ENCODE assay signal across 9 mouse cellular contexts in the genomic region with DNA sequence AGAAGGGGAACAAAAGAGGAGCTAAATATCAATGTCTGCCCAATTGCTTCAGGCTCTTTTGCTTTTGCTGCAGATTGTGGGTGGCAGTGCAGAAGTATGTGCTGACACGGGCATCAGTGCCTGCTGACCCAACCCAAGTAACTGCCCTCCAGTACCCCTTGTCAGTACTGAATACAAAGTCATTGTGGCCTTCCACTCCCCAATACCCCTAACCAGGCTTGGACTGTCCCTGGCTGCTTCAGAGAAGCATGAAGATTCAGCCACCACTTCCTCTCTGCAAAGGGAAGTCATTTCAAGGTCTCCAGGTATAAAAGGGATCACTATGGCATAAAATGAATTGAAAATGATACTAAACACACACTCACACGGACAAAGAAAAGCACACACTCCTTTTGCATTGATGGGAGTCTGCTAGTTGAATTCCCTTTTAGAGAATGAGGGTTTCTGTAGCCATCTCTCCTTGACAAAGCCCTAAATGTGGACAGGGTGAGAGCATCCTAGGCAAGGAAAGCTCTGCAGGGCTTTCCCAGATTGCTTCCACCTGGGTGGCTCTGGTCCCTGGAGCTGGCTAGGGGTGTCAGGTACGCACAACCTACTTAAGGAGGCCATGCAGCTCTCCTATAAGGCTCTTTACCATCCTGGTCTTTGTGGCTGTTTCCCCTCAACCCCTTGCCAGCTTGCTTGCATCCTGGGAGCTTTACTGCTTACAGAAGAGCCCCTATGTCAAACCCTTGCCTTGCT. TPM values are rescaled to one million over a fixed set of nuclear protein-coding genes. Genes with fewer than 3 reads are reported as not detected.
DNase-seq lines count a peak whose midpoint lies in the region; ATAC-seq and TF ChIP-seq lines count a peak whose summit lies in the region.
"Had no signal": no experiment of that assay in that cellular context is flagged by ENCODE, and none has a peak within 500 bp of the region (broad histone marks: within the 10 kb centered on the region; RNA-seq: fewer than 3 reads in every experiment).

No protein-coding gene starts in this region.

- H3K9me3 ChIP-seq in lung, embryonic 15.5 days = no peaks in the 10 kb centered on the region
- H3K9me3 ChIP-seq in embryonic facial prominence, embryonic 10.5 days = no peaks in the 10 kb centered on the region
- no peaks in the 10 kb centered on the region for H3K9me3 ChIP-seq in intestine, embryonic 15.5 days

- no peak for TF ChIP-seq CTCF in lung, adult 2 months (IDR thresholded peaks at IDR 0.05; ENCODE audit: insufficient read depth, low read length)

- no peaks in the 10 kb centered on the region for H3K4me1 ChIP-seq in lung, embryonic 15.5 days
- H3K4me1 ChIP-seq in embryonic facial prominence, embryonic 10.5 days = no peaks in the 10 kb centered on the region
- H3K4me1 ChIP-seq in intestine, embryonic 15.5 days (replicated peaks) = no peaks in the 10 kb centered on the region
- no peaks in the 10 kb centered on the region; the same call in 1 of the 2 replicates for H3K4me1 ChIP-seq in lung, adult 2 months (ENCODE audit: control insufficient read depth, insufficient read depth, low read length)

- ATAC-seq in lung, embryonic 15.5 days (ENCODE audit: borderline replicate concordance, extremely low read depth, low FRiP score, low TSS enrichment) = no peak
- ATAC-seq in intestine, embryonic 15.5 days = no peak

- 0 out of 2 replicates have a peak, but pooled peaks cover 3% of the 10 kb centered on the region for H3K27me3 ChIP-seq in lung, embryonic 15.5 days
- peaks cover 49% of the 10 kb centered on the region for H3K27me3 ChIP-seq in embryonic facial prominence, embryonic 10.5 days (replicated peaks; ENCODE audit: low read depth, poor library complexity, severe bottlenecking)
- H3K27me3 ChIP-seq in intestine, embryonic 15.5 days (replicated peaks) = no peaks in the 10 kb centered on the region

- no peak overlapping the region for H3K27ac ChIP-seq in lung, embryonic 15.5 days
- peak overlapping the region; percentile 76 for H3K27ac ChIP-seq in embryonic facial prominence, embryonic 10.5 days (replicated peaks)
- no peak overlapping the region for H3K27ac ChIP-seq in intestine, embryonic 15.5 days
- H3K27ac ChIP-seq: liver, embryonic 14.5 days had no signal

- TF ChIP-seq POLR2A in lung, adult 2 months (IDR thresholded peaks at IDR 0.05; ENCODE audit: borderline replicate concordance, extremely low read depth, low read depth, low read length) = no peak

- no peaks in the 10 kb centered on the region for H3K36me3 ChIP-seq in lung, embryonic 15.5 days
- no peaks in the 10 kb centered on the region for H3K36me3 ChIP-seq in embryonic facial prominence, embryonic 10.5 days (replicated peaks)
- no peaks in the 10 kb centered on the region for H3K36me3 ChIP-seq in intestine, embryonic 15.5 days

- no peak overlapping the region for H3K9ac ChIP-seq in lung, embryonic 15.5 days
- no peak overlapping the region for H3K9ac ChIP-seq in intestine, embryonic 15.5 days
- H3K9ac ChIP-seq: liver, embryonic 14.5 days had no signal

- H3K4me2 ChIP-seq in lung, embryonic 15.5 days = peak overlapping the region; percentile 63
- H3K4me2 ChIP-seq in intestine, embryonic 15.5 days (replicated peaks) = peak overlapping the region; percentile 67

- H3K4me3 ChIP-seq in lung, embryonic 15.5 days = peak overlapping the region; percentile 42
- H3K4me3 ChIP-seq in embryonic facial prominence, embryonic 10.5 days = peak overlapping the region; percentile 55
- peak overlapping the region; percentile 36 for H3K4me3 ChIP-seq in intestine, embryonic 15.5 days (replicated peaks)
- no peak overlapping the region for H3K4me3 ChIP-seq in lung, adult 2 months (replicated peaks; ENCODE audit: extremely low read depth, low read depth, low read length)

- no peak for DNase-seq in lung, adult 18-20 months
- peak; percentile 13 for DNase-seq in embryonic facial prominence, embryonic 10.5 days (ENCODE audit: low spot score)
- peak; percentile 4 for DNase-seq in retina, postnatal 1 day
- DNase-seq in adrenal gland, adult 2 months = no peak
- DNase-seq in lung, postnatal 4 days = no peak
- DNase-seq in lung, adult 2 months = no peak

- 49% methylated on average over 3 of the region's 3 CpGs for WGBS in lung, embryonic 15.5 days
- WGBS in embryonic facial prominence, embryonic 10.5 days = 49% methylated on average over 3 of the region's 3 CpGs
- WGBS in intestine, embryonic 15.5 days = 56% methylated on average over 3 of the region's 3 CpGs
- WGBS in lung, adult 2 months = 39% methylated on average over 3 of the region's 3 CpGs

RNA-seq across cellular contexts. Expression of a gene that starts 1.1 kb away (rescaled TPM):
- 10.1 and 10.2 TPM in 2 replicates for polyA plus RNA-seq in lung, embryonic 15.5 days (2015; fragmentation: Nextera tagmentation; extraction: Ambion mirVana)
- 11.9 and 14.3 TPM in 2 replicates for polyA plus RNA-seq in embryonic facial prominence, embryonic 10.5 days (2016; fragmentation: Nextera tagmentation; extraction: Ambion mirVana)
- polyA plus RNA-seq in intestine, embryonic 15.5 days (2015; fragmentation: Nextera tagmentation; extraction: Ambion mirVana) = 8.8 and 10.6 TPM in 2 replicates
- total RNA-seq in adrenal gland, adult 2 months (2021) = 10 to 100 TPM; 11.8 to 12.1 TPM
- 1.5 and 2.0 TPM in 2 replicates for polyA plus RNA-seq in adrenal gland, adult 2 months (2012; rRNA removed)
- 1.8 and 2.4 TPM in 2 replicates for polyA plus RNA-seq in lung, adult 2 months (2012; rRNA removed)

Comparison
In these comparisons a context has a peak if more than half of its experiments do, and no peak if none do; other contexts are left out.
1. DNase-seq: peak in embryonic facial prominence, embryonic 10.5 days (single experiment) and retina, postnatal 1 day (single experiment); none in lung, adult 18-20 months (0 of 2), adrenal gland, adult 2 months (single experiment), lung, postnatal 4 days (0 of 2) and lung, adult 2 months (single experiment).